Mouse (Mus musculus): ENCODE measurements at regions not wholly inside any gene's neighbourhood (a gene's known extent, or its start where the extent isn't known, plus 50 kb on each side); places are given as distances from the start of the nearest gene placed in this dataset.
A peak's percentile ranks its signal among the peaks of the same experiment; 100 is the strongest.

DNA sequence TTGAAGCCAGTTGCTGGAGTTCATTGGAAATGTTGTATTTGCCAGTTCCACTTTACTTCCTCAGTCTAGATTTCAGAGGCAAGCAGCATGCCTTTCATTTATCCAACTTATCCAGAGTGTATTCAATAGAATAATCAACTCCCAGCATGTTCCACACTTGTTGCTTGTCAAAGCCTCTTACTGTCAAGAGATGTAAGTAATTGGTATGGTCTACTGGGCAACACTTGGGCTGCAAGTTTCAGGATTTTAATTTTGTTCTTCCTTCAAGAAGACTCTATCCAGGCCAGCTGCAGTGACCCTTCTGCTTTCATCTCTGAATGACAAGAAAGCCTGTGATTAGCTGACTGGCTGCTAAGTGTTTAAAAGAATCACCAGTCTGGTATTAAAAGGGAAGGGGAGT is 3131.6 kb upstream of the Lrrc6 start:
- DNase-seq (ENCODE audit: low spot score in 2 of 2): no peak

DNA sequence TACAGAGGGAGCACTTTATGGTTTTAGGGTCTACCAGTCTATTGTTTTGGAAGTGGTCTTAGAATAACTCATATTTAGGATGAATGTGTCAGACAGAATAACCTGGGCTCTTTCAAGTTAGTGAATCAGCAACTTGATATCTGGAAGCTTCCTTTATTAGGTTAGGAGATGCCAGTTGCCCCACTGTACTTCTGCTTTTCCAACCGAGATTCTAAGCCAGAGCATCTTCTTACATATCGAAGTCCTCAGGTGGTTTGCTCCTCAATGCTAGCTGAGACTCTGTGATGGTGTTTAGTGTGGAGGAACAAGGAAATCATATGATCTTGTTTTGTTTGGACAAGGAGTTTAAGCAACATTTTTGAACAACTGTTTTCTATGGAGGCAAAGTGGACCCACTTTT is 3117.3 kb upstream of the Lrrc6 start:
- no peak for DNase-seq (ENCODE audit: low spot score in 2 of 2)

- DNase-seq (ENCODE audit: low spot score in 2 of 2): no peak
Measured at GRCm38 (mm10) chr15:69614048-69614447, 3113.3 kb upstream of the Lrrc6 start.

DNA sequence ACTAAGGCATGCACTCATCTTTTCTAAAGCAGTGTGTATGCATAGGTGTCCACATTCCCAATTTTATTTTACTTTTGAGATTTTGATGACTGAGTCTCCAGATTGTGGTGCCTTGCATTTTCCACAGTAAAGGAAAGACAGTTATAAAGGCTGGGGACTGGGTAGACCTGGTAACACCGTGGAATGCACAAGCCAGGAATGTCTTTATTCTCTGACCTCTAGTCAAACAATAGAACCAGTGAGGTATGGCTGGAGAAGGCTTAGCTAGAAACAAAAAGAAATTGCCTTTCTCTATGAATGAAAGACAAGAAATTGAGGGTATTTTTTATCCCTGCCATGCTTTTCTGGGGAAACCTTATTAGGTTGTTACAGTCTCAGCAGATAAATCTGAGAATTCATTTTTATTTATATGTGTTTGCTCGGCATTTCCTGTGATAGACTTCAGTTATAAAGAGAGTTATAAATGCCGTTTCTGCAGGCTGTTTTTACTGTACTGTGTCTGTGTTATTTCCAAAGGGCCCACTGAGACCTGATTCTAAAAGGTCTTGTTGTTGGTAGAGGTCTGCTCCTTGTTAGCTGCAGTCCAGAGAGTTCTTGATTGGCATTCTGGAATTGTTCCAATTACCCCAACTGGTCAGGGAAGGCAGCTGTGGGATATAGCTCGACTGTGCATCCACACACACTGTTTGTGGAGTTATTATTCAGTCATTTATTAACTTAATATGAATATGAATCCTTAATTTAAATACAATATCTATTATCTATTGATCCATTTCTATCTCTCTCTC is 3090.7 kb upstream of the Lrrc6 start:
- no peak for DNase-seq (ENCODE audit: low spot score in 2 of 2)

DNA sequence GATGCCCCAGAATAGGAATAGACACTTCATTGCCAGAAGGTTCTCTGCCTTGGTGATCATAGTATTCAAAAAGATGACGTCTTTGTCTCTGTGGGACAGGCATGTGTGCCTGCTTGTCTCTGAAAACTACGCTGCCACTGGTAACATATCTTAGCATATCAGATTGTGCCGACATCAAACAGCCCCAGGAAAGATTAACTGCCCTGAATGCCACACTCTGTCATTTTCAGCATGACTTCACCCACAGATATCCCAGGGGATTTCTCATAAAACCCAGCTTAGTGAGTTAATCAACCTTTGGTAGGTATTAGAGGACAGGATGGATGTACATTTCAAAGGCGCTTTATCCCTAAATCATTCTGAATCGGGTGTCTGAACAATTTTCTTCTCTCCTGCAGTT is 3087.4 kb upstream of the Lrrc6 start:
- DNase-seq (ENCODE audit: low spot score in 2 of 2): no peak

DNA sequence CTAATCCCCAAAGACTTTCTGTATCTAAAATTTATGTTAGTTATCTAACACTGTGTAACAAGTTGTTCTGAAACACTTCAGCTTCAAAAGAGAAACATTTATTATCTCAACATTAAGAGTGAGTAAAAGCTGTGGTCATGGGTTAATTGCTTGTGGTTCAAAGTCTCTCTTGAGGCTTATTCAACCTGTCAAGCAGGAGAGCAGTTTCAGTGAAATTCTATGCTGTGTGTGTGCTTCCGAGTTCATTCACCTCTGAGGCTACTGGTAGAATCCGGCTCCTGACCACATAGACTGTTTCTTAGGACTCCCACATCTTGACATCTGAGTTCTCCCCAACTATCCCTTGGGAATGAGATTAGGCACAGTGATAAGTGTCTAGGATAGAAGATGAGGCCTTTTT is 3076.0 kb upstream of the Lrrc6 start:
- DNase-seq (ENCODE audit: low spot score in 2 of 2): no peak

- DNase-seq (ENCODE audit: low spot score in 2 of 2): no peak
Measured at GRCm38 (mm10) chr15:69575611-69576153, 3075.0 kb upstream of the Lrrc6 start.

GRCm38 (mm10) chr15:69554171-69554570 is 3053.5 kb upstream of the Lrrc6 start:
- DNase-seq (ENCODE audit: low spot score in 2 of 2): no peak

DNA sequence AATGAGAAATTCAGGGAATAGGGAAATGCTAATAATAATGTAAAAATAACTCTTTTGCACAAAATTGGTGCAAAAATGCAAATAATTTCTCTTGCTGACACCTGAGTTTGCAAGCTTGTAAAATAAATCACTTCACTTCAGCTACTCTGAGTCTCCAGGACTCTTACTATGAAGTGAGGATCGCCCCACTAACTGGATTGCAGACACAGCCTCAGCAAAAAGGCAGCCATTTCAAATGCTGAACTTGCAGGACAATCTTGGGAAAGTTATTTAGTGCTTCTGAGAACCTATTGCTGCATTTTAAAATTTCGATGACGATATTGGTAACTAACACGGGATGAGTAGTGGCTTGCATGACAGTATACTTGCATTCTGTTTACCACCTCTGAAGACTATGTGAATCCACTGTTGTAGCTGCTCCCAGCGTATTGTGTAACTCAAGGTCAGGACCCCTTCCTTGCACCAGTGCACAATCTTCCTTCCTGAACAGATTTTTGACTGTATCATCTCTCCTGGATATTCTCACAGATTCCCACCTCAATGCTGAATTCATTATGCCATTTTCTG is 3051.4 kb upstream of the Lrrc6 start:
- no peak for DNase-seq (ENCODE audit: low spot score in 2 of 2)

GRCm38 (mm10) chr15:69551012-69551411 is 3050.3 kb upstream of the Lrrc6 start:
- DNase-seq (ENCODE audit: low spot score in 2 of 2): no peak

- no peak for DNase-seq (ENCODE audit: low spot score in 2 of 2)
Measured at GRCm38 (mm10) chr15:69526441-69527094, 3025.9 kb upstream of the Lrrc6 start.

DNA sequence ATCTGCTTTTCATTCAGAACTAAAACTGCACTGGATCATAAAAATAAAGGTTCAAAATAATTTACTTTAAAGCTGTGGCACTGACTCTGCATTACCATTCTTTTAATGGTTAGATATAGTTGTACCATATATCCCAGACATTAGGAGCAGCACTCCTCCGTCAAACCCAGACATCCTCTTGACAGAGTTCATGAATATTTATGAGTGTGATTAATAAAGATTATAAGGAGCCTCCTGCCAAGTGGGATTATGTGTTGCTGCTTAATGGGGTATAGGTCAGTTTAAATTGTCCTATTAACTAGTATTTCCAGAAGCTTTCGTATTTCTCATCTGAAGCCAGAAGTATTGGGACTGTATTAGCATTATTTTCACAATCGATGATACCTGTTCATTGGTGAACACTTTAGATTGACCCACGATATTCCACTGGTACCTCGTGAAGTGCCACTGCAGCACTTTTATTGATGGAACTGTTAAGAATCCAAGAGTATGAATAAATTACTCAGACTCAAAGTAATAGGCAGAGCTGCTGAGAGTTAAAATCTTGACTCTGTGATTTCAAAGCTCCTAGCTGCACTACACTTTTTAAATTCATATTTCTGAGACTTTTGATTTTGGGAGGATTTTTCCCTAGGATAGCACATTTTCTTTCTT is 2983.8 kb upstream of the Lrrc6 start:
- no peak for DNase-seq (ENCODE audit: low spot score in 2 of 2)

GRCm38 (mm10) chr15:69483096-69483495 is 2982.4 kb upstream of the Lrrc6 start:
- no peak for DNase-seq (ENCODE audit: low spot score in 2 of 2)

GRCm38 (mm10) chr15:69481087-69481486 is 2980.4 kb upstream of the Lrrc6 start:
- no peak for DNase-seq (ENCODE audit: low spot score in 2 of 2)

GRCm38 (mm10) chr15:69477050-69477449 is 2976.3 kb upstream of the Lrrc6 start:
- no peak for DNase-seq (ENCODE audit: low spot score in 2 of 2)

GRCm38 (mm10) chr15:69469566-69469965 is 2968.9 kb upstream of the Lrrc6 start:
- no peak for DNase-seq (ENCODE audit: low spot score in 2 of 2)

DNA sequence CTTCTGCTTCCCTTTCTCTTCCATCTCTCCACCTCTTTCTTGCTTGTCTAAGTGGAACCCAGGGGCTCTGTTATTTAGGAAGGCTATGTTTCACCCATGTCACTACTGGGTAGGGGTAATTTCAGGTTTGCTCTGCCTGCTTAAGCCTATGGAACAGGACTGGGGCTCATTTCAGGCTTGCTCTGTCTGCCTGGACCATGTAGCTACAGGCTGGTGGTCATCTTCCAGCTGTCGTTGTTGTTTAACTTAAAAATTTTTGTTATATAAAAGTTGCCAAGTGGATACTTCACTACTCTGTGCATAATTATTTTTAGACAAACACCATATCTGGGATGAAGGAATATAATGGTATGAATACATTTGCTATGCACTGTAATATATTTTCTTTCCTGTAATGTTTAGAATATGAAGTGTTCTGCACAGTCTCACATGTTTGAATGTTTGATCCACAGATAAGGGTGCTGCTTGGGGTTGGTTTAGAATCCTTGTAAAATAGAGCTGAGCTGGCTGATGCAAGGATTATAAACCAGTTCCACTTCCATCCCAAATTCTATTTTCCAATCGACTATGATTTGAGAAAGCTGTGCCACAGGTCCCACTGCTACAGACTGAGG is 2960.0 kb upstream of the Lrrc6 start:
- no peak for DNase-seq (ENCODE audit: low spot score in 2 of 2)

DNA sequence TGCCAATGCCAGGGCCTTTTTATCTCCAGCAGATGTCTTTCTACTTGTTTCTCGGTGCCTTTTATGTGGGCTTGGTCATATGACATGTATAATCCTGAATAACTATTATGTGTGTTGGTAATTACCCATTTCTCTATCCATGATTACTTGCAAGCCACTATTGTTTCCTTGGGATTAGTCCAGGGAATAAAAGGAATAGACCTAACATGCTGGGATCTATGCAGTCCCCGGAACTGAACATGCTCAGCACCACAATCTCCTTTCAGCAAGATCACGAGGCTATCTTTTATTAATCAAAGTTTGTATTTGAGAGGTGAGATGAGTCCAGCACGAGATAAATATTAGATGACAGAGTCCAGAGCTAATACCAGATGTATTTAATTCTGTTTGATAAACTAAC is 2956.8 kb upstream of the Lrrc6 start:
- no peak for DNase-seq (ENCODE audit: low spot score in 2 of 2)

- DNase-seq (ENCODE audit: low spot score in 2 of 2): no peak
Measured at GRCm38 (mm10) chr15:69456191-69456770, 2955.6 kb upstream of the Lrrc6 start.

DNA sequence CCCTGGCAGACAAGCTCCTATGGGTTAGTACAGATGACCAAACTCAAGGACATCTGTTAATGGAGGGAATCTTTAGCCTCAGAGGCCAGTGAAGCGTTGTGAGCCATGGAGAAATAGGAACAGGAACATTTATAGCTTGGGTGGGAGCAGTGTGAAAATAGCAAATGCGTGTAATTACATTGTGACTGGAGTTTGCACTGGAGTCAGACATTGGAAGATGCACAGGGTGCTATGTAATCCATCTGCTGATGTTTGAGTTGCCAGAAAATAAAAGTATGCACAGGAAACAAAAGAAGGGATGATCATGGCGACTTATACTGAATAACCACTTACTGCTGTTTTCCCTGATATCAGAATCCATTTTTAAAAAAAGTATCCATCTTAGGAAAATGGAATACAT is 2940.3 kb upstream of the Lrrc6 start:
- no peak for DNase-seq (ENCODE audit: low spot score in 2 of 2)

GRCm38 (mm10) chr15:69413531-69414011 is 2912.9 kb upstream of the Lrrc6 start:
- DNase-seq (ENCODE audit: low spot score in 2 of 2): peak; percentile 9 to 23
